Mouse (Mus musculus): ENCODE measurements around the gene Rnf157. TPM values are rescaled to one million over a fixed set of nuclear protein-coding genes. Genes with fewer than 3 reads are reported as not detected.

Rnf157 gene
- total RNA-seq, 2 experiments from 2014 or later, result 24.2 to 27.5 TPM

- DNase-seq (ENCODE audit: low spot score), result no peak
Measured at GRCm38 (mm10) chr11:116337531-116337930, 75.3 kb downstream of the Rnf157 start.

GRCm38 (mm10) chr11:116337000-116337399, 75.8 kb downstream of the Rnf157 start:
- no peak for DNase-seq (ENCODE audit: low spot score)

GRCm38 (mm10) chr11:116336393-116336792, 76.4 kb downstream of the Rnf157 start:
- no peak for DNase-seq (ENCODE audit: low spot score)

GRCm38 (mm10) chr11:116335244-116336036, 77.4 kb downstream of the Rnf157 start, which contains the start of gene Foxj1:
Foxj1 (minus strand) TSS chr11:116335399.
- peak; percentile 95 for DNase-seq (ENCODE audit: low spot score)

- DNase-seq (ENCODE audit: low spot score), result no peak
Measured at GRCm38 (mm10) chr11:116334417-116334782, 78.4 kb downstream of the Rnf157 start.

- no peak for DNase-seq (ENCODE audit: low spot score)
Measured at GRCm38 (mm10) chr11:116333526-116334416, 79.1 kb downstream of the Rnf157 start.

DNA sequence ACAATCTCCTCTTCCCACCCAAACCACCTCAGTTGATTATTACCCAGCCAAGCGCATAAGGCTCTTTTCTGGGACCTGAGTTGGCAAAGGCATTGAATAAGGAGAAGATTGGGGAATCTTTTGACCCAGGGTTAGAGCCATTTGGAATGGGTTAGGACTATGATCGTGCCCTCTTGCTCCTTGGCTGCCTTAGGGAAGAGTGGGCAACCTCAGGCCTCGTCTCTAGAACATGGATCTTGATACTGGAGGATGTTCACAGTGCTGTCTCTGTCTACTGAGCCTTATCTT, 79.9 kb downstream of the Rnf157 start:
- DNase-seq (ENCODE audit: low spot score), result no peak

DNA sequence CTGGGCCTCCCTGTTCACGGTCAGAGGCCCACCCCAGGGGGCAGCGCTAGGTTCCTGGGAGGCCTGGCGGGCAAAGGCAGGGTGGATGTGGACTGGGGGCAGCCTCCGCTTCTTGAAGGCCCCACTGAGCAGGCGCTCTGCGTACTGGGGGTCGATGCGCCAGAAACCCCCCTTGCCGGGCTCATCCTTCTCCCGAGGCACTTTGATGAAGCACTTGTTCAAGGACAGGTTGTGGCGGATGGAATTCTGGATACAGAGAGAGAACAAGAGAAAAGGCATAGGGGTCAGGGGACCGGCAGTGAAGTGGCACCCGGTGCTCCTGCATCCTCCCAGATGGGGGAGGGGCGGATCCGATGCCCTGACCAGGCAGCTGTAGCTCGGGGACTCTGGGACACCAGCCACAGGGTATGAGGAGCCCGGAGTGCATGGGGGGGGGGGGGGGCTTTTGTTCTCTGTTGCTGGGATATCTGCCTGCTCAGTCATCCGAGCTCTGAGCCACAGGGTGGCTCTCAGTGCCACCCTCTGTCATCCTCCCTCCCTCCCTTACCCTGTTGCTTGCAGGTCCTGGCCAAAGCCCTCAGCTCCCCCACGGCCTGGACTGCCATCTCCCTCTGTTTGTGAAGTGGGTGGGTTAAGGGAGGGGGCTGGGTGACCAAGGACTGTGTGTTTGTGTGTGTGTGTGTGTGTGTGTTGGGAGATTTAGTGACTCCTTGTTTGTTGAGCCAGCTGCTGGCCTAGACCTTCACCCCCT, 80.4 kb downstream of the Rnf157 start:
- DNase-seq (ENCODE audit: low spot score), result no peak

GRCm38 (mm10) chr11:116330211-116330518, 82.7 kb downstream of the Rnf157 start:
- DNase-seq (ENCODE audit: low spot score), result no peak

DNA sequence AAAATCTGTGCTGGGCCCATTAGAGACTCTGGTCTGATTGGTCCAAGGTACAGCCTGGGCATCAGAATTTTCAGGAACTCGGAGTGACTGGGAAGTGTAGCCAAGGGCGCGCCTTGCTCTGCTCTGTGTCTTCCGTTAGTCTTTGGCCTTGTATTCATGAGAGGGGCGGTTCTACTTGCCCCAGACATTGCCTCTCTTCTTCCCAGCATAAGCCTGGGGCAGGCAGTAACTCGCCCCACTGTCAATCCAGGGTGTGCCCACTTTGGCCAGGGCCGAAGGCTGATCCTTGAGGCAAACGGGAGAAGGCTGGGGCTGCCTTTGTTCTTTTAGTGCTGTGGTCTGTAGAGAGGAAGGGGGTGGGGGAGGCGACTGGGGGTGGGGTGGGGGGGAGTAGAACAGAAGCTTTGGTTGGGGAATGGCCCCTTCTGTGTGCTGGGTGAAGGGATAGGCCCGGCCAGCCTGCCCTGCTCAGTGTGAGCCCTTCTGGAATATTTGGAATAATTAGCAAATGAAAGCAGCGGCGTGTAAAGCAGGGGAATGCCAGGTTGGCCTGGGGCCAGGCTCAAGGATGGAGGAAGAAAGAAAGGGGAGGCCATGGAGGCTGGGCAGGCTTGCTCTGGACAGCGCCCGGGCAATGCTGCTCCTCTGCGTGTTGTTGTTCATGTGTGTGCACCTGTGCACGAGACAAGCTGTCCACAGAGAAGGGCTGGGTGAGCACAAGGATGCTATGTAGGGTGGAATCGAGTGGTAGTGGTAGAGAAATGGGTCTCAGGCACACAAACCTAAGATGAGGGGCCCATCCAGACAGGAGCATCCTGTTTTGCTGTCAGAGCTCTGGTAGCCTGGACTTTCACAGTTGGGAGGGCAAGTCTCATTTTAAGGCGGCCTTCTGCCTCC, 83.3 kb downstream of the Rnf157 start:
- no peak for DNase-seq (ENCODE audit: low spot score)

DNA sequence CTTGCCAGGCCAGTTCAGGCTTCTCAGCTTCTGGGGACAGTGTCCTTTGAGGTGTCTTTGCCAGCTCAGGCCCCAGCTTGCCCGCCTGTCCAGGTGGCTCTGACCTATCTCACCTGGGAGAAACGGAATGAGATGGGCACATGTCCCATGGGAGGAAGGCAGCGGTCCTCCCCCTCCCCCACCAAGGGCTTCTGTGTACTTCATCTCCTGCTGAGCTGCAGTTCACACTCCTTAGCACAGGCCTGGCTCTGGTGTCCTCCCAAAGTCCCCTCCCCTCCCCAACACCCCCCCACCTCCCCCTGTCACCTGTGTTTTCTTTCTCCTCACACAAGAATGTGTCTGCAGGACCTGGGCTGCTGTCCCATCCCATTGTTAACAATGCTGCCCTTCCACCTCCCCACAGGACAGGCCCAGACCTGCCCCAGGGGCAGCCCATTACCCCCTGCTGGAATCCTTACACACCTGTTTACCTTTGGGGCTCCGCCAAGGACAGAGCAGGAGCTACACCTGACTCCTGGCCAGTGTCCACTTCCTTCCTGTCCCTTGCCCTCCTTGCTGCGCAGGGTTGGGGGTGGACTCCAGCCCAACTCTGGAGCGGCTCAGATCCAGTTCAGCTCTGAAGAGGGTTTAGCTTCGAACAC, 85.7 kb downstream of the Rnf157 start:
- DNase-seq (ENCODE audit: low spot score), result no peak

DNA sequence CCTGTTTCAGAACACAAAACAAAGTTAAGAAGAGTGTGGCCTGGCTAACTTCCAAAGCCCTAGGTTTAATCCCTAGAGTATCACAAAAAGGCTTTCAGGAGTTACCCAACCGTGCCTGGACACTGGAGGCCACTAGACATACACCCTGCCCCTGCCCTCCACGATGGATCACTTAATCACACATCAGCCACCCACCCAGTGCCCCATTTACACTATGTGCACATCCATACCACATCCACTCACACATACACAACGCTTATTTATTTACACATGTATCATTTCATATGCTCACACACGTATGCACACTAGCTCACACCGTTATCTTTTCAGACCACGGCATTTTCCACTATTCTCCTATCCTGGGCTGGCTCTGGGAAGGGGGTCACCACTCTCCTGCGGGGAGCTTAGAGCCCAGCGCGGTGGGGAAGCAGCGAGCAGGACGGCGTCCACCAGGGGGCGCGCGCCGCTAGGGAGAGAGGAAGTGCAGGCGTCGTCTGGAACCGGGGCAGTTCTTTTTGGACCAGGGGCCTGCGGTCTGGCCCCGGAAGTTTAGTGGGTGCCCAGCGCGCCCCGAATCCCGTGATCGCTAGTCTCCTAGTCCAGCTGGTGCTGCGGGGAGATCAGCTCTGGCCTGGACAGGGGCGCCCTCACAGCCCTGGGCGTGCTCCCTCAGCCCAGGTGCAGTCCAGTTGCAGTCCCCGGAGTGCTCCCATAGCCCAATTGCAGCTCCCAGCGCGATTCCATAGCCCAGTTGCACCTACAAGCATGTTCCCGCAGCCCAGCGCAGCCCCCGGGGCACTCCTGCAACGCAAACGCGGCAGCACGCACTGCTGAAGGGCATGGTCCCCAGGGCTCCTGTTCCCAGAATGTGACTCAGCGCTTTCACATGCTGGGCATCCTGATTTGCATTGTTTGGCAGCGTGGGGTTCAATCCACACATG, 93.8 kb downstream of the Rnf157 start:
- DNase-seq (ENCODE audit: low spot score), result peak; percentile 89

DNA sequence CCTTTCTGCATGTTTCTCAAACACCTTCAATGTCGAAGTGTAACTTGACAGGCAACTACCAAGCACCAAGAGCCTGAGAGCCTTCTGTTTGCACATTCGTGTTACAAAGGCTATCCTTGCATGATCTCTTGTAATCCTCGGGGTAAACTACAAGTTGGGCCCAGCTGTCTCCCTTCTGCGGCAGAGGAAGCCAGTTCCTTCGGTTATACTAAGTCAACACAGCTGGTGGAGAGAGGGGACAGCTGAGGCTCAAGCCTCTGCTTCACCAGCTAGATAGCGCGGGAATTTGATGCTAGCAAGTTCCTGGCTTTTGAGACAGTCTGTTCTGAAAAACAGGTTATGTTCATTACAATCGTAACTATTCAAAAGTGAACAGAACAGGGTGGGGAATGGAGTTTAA, 100.5 kb downstream of the Rnf157 start:
- DNase-seq (ENCODE audit: low spot score), result no peak

GRCm38 (mm10) chr11:116311169-116311568, 101.7 kb downstream of the Rnf157 start:
- DNase-seq (ENCODE audit: low spot score), result no peak

GRCm38 (mm10) chr11:116309601-116310000, 103.2 kb downstream of the Rnf157 start:
- DNase-seq (ENCODE audit: low spot score), result no peak

DNA sequence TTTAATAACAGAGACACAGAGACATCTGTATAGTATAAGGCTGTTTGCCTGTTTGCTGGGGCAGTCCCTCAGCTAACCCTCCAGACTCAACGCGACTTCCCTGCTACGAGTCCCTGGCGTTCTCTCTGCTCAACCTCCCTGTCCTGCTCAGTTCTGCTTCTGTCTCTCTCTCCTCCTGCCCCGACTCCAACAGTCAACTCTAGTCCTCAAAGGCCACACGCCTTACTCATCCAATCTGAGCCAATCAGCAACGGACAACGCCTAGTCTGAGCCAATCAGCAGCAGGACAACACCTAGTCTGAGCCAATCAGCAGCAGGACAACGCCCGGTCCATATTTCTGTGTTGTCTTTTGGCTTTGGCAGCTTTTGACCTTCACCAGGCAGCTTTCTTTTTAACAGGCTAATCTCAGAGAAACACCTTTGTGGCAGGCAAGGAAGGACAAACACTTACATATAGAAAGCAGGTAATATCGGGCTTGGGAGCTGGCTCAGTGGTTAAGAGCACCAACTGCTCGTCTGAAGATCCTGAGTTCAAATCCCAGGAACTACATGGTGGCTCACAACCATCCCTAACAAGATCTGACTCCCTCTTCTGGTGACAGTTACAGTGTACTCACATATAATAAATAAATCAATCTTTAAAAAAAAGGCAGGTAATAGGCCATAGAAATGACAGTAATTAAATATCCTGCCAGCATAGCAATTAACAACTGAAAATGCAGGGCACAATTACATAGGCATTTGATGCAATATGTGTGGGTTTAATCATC, 104.9 kb downstream of the Rnf157 start:
- DNase-seq (ENCODE audit: low spot score), result no peak

DNA sequence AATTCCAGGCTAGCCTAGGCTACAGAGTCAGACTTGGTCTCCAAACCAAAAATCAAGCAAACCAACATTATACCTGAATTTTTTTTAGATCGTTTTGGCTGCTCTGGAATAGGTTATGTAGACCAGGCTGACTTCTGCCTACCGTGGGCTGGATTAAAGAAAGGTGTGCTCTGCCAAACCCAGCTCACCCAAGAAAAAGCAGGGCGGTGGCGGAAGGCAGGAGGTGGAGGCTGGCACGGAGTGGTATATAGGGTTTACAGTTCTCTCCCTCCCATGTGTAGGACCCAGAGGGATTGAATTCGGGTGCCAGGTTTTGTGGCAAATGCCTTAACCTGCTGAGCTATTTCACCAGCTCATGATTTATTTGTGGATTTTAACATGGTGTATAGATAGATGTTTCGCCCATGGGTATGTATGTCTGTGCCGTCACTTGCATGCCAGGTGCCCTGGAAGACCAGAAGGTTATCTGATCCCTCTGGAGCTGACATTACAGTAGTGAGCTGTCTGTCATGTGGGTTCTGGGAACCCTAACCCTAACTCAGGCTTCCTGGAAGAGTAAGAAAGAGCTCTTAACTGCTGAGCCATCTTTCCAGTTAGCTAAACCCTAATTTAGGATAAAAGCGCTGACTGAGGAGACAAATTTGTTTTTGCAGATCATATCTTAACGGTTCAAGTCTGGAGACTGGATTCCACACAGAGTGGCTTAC, 105.7 kb downstream of the Rnf157 start, which contains the start of gene Exoc7:
TSS of gene Exoc7 (minus strand) at position 215 of the 707 bp plus-strand sequence.
- DNase-seq (ENCODE audit: low spot score), result peak; percentile 19
